Mouse (Mus musculus) lung, postnatal 0 days (tissue): Measurements from ENCODE around the gene Calml4.

Experiments
- CTCF ChIP-seq: IDR thresholded peaks from 2 replicates; pipeline ENCODE4 v1.5.1; 2016; ENCODE audit warnings: antibody characterized with exemption, mild to moderate bottlenecking
- EP300 ChIP-seq: IDR thresholded peaks from 2 replicates; pipeline ENCODE4 v1.6.1; 2016; ENCODE audit warnings: antibody characterized with exemption, mild to moderate bottlenecking, control low read depth

DNA sequence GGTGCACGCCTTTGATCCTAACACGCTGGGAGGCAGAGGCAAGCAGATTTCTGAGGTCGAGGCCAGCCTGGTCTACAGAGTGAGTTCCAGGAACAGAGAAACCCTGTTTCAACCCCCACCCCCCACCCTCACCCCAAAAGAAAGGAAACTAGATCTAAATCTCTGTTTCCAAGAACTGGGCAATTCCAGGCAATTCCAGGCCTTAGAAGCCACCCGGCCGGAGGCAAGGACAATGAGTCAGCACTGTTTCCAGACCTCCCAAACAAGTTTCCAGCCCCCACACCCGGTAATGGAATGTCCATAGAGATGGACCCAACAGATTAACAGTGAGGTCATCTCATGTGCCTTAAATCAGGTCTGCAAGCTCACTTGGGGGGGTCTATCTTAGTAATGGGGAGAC, 28.0 kb upstream of the Calml4 start:
- no peak for TF ChIP-seq CTCF
- TF ChIP-seq EP300 = no peak
